Mouse (Mus musculus): Measurements from ENCODE around the gene Clasp1. TPM values are rescaled to one million over a fixed set of nuclear protein-coding genes. Genes with fewer than 3 reads are reported as not detected.

Clasp1 gene
- polyA plus RNA-seq, 1 experiment, result 21.5 TPM

DNA sequence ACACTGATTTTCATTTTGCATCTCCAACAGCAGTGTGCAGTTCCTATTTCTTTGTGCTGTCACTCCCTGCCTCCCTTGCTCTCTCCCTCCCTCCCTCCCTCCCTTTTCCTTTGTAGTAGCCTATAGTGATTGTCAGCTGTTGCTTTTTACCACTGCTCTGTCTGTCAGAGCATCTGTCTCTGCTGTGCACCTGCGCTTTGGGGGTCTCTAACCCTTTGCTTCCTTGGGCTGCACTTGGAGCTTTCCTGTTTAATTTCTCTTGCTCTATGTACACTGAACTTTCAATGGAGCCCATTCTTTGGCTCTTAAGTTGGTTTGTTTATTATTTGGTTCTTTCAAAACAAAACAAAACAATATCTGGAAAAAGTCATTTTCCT lies 69.0 kb downstream of the Clasp1 start:
- 21% methylated on average over 1 of the region's 1 CpGs for WGBS
- TF ChIP-seq POLR2A (IDR thresholded peaks at IDR 0.05; ENCODE audit: borderline replicate concordance, extremely low read depth, low read depth, low read length) (no peak), CTCF (IDR thresholded peaks at IDR 0.05; ENCODE audit: insufficient read depth, low read length) (no peak)
- Histone ChIP-seq H3K4me1 (ENCODE audit: control insufficient read depth, insufficient read depth, low read length) (peaks cover 6% of the 10 kb centered on the region; the same call in 1 of the 2 replicates), H3K4me3 (replicated peaks; ENCODE audit: extremely low read depth, low read depth, low read length) (no peak overlapping the region)
- no peak for DNase-seq

DNA sequence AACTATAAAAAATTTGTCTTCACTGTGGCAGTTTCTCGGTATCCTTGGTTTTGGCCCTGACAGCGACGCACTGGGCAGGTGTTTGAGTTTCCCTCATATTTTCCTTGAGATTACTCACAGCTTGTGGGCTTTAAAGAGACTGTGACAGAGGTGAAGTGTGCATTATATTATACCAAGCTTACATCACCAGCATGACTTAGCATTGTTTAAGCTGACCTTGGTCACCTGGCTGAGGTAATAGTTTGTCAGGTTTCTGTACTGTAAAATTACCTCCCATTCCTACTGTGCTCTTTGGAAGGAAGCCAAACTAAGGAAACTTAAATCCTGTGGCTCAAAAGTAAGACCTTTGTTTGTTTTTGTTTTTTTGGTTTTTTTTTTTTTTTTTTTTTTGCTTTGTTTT lies 69.4 kb downstream of the Clasp1 start:
- Histone ChIP-seq H3K4me3 (replicated peaks; ENCODE audit: extremely low read depth, low read depth, low read length) (no peak overlapping the region), H3K4me1 (ENCODE audit: control insufficient read depth, insufficient read depth, low read length) (peaks cover 6% of the 10 kb centered on the region; the same call in 1 of the 2 replicates)
- DNase-seq, result no peak
- TF ChIP-seq CTCF (IDR thresholded peaks at IDR 0.05; ENCODE audit: insufficient read depth, low read length), result no peak
- no peak for TF ChIP-seq POLR2A (IDR thresholded peaks at IDR 0.05; ENCODE audit: borderline replicate concordance, extremely low read depth, low read depth, low read length)
- WGBS, result 29% methylated on average over 3 of the region's 3 CpGs

GRCm38 (mm10) chr1:118458963-118459920 lies 70.4 kb downstream of the Clasp1 start:
- H3K4me1 ChIP-seq (ENCODE audit: control insufficient read depth, insufficient read depth, low read length), result peaks cover 6% of the 10 kb centered on the region; the same call in 1 of the 2 replicates
- TF ChIP-seq POLR2A (IDR thresholded peaks at IDR 0.05; ENCODE audit: borderline replicate concordance, extremely low read depth, low read depth, low read length) (peak; percentile 99), CTCF (IDR thresholded peaks at IDR 0.05; ENCODE audit: insufficient read depth, low read length) (0 out of 2 replicates have a peak, but pooled peaks have one; percentile 37)
- DNase-seq, result peak; percentile 93
- peak overlapping the region; percentile 78 for H3K4me3 ChIP-seq (replicated peaks; ENCODE audit: extremely low read depth, low read depth, low read length)
- WGBS, result 1% methylated on average over 53 of the region's 53 CpGs

- no peak for DNase-seq
- TF ChIP-seq POLR2A (IDR thresholded peaks at IDR 0.05; ENCODE audit: borderline replicate concordance, extremely low read depth, low read depth, low read length) (no peak), CTCF (IDR thresholded peaks at IDR 0.05; ENCODE audit: insufficient read depth, low read length) (no peak)
- 87% methylated on average over 5 of the region's 5 CpGs for WGBS
- peaks cover 6% of the 10 kb centered on the region; the same call in 1 of the 2 replicates for H3K4me1 ChIP-seq (ENCODE audit: control insufficient read depth, insufficient read depth, low read length)
- H3K4me3 ChIP-seq (replicated peaks; ENCODE audit: extremely low read depth, low read depth, low read length), result no peak overlapping the region
Measured at GRCm38 (mm10) chr1:118460716-118461115, 71.9 kb downstream of the Clasp1 start.

- H3K4me1 ChIP-seq (ENCODE audit: control insufficient read depth, insufficient read depth, low read length), result no peaks in the 10 kb centered on the region
- H3K4me3 ChIP-seq (replicated peaks; ENCODE audit: extremely low read depth, low read depth, low read length), result no peak overlapping the region
- 99% methylated on average over 6 of the region's 6 CpGs for WGBS
- TF ChIP-seq POLR2A (IDR thresholded peaks at IDR 0.05; ENCODE audit: borderline replicate concordance, extremely low read depth, low read depth, low read length) (no peak), CTCF (IDR thresholded peaks at IDR 0.05; ENCODE audit: insufficient read depth, low read length) (0 out of 2 replicates have a peak, but pooled peaks have one; percentile 20)
- no peak for DNase-seq
Measured at GRCm38 (mm10) chr1:118466041-118466440, 77.2 kb downstream of the Clasp1 start.

- TF ChIP-seq POLR2A (IDR thresholded peaks at IDR 0.05; ENCODE audit: borderline replicate concordance, extremely low read depth, low read depth, low read length) (no peak), CTCF (IDR thresholded peaks at IDR 0.05; ENCODE audit: insufficient read depth, low read length) (no peak)
- Histone ChIP-seq H3K4me3 (replicated peaks; ENCODE audit: extremely low read depth, low read depth, low read length) (no peak overlapping the region), H3K4me1 (ENCODE audit: control insufficient read depth, insufficient read depth, low read length) (no peaks in the 10 kb centered on the region)
- 70% methylated on average over 8 of the region's 8 CpGs for WGBS
- DNase-seq, result no peak
Measured at GRCm38 (mm10) chr1:118472386-118472785, 83.5 kb downstream of the Clasp1 start.

GRCm38 (mm10) chr1:118476919-118477318 lies 88.1 kb downstream of the Clasp1 start:
- TF ChIP-seq POLR2A (IDR thresholded peaks at IDR 0.05; ENCODE audit: borderline replicate concordance, extremely low read depth, low read depth, low read length) (no peak), CTCF (IDR thresholded peaks at IDR 0.05; ENCODE audit: insufficient read depth, low read length) (peak; percentile 60)
- H3K4me1 ChIP-seq (ENCODE audit: control insufficient read depth, insufficient read depth, low read length), result no peaks in the 10 kb centered on the region
- DNase-seq, result peak; percentile 23
- no peak overlapping the region for H3K4me3 ChIP-seq (replicated peaks; ENCODE audit: extremely low read depth, low read depth, low read length)
- 22% methylated on average over 4 of the region's 4 CpGs for WGBS

DNA sequence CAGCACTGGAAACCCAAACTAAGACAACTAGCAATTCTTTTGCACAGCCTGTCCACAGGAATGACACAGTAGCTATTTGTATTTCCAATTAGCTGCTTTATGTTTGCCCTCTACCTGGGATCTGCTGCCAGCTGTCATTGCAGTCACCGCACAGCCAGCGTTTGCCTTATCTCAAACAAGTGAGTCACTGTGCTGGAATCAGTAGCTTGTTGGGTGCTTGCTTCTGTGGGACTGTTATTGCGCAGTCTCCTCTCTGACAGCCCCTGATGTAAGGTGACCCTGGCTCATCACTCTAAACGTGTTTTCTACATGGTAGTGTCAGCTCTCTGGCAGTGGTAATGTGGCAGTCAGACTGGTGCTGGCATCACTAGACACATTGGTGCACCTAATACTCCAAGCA lies 90.4 kb downstream of the Clasp1 start:
- TF ChIP-seq CTCF (IDR thresholded peaks at IDR 0.05; ENCODE audit: insufficient read depth, low read length) (no peak), POLR2A (IDR thresholded peaks at IDR 0.05; ENCODE audit: borderline replicate concordance, extremely low read depth, low read depth, low read length) (no peak)
- H3K4me3 ChIP-seq (replicated peaks; ENCODE audit: extremely low read depth, low read depth, low read length), result no peak overlapping the region
- H3K4me1 ChIP-seq (ENCODE audit: control insufficient read depth, insufficient read depth, low read length), result no peaks in the 10 kb centered on the region
- no peak for DNase-seq
- 61% methylated on average over 4 of the region's 4 CpGs for WGBS

DNA sequence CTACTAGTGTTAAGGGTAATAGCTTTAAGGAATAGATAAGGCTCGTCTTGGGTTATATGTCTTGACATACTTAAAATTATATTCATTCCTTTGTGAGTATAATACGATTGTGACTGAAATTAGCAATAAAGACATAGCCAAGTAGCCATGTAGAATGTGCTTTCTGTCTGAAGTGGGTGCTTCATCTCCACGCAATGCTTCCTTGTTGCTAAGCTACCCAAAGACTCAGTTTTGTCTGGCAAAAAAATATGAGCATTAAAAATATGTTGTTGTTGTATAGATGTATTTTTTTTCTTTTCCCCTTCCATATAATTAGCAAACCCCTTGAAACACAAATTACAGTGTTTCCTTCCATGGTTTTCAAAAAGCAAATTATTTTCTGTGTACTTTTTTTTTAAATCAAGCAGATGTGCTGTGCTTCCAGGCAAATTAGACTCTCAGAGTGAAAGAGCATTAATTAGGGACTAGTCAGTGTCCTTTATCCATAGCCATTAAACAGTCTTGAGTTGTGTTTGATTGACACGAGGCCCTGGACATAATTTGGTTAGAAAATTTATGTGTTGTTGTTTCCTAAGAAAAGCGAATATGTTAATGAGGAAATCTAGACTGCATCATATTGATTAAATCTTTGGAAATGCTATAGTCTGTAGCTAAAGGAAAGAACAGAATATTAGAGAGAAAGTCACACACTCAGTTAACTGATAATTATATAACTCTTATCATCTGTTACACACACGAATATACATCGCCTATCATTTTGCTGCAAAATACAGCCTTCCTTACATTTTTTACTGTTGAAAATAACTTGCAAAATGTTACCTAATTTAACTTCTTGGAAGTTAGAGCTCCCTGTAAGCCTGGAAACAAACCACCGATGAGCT lies 91.9 kb downstream of the Clasp1 start:
- H3K4me3 ChIP-seq (replicated peaks; ENCODE audit: extremely low read depth, low read depth, low read length), result no peak overlapping the region

More for the DNA sequence above, 91.9 kb downstream of the Clasp1 start:
- WGBS, result 69% methylated on average over 8 of the region's 8 CpGs
- TF ChIP-seq CTCF (IDR thresholded peaks at IDR 0.05; ENCODE audit: insufficient read depth, low read length) (no peak), POLR2A (IDR thresholded peaks at IDR 0.05; ENCODE audit: borderline replicate concordance, extremely low read depth, low read depth, low read length) (no peak)
- H3K4me1 ChIP-seq (ENCODE audit: control insufficient read depth, insufficient read depth, low read length), result no peaks in the 10 kb centered on the region
- no peak for DNase-seq

Data from lung, adult 2 months (tissue).